Mouse (Mus musculus) mouse trophoblast stem cell (cell line): Measurements from ENCODE around the gene Mllt3.

Experiments
- in situ Hi-C, 2 experiments: fragments of 300-500 bp; cut with MseI, MboI; formaldehyde crosslinking; loops; 2 replicates in 1 of 2; 3 replicates in 1 of 2; pipeline ENCODE4 v1.15.1; 2025

Mllt3 gene

DNA sequence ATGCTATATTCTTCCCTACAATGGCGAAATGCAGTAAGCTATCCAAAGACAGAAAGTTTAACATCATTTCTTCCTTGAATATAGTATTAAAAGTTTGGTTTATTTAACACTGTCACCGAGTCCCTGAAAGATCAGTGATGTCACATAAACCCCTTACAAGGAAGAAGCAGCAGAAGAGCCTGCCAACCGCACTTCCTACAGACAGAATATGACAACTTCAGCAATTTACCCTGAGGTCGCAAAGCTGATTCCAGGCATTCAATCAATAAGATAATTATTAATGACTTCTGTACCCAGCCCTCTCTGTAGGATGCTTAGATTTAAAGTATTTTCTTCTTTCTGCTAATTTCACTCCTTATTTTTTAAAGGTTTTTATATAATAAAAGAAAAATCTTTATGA lies 140.2 kb downstream of the Mllt3 start:
- in situ Hi-C loops = no loop called here

DNA sequence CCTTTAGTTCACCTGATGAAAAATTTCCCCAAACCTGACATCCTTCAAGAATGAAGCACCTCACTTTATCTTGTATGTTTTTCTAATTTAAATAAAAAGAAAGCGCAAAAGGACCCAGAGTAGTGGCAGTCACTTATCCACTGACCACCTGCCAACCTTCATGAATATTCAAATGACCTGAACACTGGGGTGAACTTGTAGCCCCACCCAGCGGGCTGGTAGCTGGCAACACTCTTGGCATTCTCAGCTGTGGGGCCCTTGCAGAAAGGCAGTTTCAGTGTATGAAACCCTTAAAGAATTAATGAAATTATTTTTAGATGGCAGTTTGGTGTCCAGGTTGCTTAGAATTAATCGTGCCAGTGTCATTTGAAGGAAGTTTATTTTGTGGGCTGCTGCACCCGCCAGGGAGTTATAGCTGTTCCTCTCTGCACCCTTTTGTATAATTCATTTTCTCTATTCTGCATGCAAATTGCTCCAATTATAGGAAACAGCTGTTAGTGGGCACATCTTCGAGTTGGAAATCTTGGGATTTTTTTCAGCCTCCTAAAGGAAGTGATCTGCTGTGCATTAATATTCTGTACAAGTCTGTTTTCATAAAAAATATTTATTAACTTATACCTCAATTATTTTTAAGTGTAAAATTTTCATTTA lies 149.8 kb downstream of the Mllt3 start:
- in situ Hi-C loops = no loop called here

DNA sequence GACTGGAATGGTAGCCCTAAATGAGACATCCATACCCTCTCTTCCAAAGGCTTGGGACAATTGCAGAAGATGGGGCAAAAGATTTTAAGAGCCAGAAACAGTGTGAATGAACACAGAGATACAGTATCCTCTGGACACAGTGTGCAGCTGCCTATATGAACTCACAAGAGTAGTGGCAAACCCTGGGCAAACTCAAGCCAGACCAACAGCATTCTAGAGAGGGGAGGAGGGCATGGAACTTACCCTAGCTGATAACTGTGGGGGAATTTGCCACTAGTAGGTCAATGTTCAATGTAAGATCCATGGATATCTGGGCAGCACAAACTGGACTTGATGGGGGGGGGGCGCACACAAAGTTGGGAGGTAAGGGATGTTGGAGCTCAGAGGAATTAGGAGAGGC lies 151.2 kb downstream of the Mllt3 start:
- in situ Hi-C loops = no loop called here

DNA sequence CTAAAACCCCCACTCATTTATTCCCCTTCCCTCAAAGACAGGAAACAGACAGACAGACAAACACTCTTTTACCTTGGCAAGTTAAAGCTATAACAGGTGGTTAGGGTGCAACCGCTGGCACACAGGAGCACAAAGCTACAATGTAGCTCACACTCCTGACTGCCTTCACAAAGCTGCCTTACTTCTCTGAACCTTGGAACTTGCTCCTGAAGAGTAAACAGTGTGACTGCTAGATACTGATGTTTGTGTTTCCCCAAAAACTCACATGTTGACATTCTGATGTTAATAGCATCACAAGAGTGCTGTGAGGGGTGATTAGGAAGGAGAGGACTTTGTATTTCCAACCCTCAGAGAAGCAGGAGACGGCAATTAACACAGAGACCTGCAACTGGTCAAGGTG lies 151.6 kb downstream of the Mllt3 start:
- in situ Hi-C loops = no loop called here

DNA sequence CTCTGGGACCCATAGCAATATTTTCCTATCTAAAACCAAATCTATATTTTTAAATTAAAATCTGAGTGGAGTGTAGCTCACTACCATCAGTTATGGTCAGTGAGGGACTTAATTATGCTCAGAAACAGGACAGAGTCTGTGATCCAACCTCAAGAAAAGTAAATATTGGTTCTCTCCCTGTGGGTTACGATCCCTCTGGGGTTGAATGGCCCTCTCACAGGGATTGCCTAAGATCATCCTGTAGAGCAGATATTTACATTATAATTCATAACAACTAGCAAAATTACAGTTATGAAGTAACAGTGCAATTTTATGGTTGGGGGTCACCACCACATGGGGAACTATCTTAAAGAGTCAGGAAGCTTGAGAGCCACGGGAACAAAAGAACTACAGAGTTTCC lies 152.9 kb downstream of the Mllt3 start:
- in situ Hi-C loops = no loop called here

DNA sequence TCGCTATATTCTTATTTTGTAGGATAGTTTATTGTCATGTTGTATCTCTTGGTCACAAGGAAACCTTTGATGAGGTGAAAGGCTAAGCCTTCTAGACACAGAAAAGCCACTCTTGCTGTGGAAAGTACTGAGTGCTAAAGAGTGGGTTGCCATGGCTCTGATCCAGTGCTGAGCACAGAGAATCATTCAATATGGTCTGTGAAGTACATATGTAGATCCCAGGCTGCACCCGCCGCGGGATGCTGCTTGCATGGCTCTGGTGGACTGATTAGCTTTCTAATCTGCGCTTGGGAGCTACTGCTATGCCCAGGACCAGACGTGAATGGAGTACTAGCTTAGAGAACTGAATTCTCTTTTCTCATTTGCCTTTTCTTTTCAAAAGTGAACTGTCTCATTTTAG lies 154.5 kb downstream of the Mllt3 start:
- in situ Hi-C loops = no loop called here

DNA sequence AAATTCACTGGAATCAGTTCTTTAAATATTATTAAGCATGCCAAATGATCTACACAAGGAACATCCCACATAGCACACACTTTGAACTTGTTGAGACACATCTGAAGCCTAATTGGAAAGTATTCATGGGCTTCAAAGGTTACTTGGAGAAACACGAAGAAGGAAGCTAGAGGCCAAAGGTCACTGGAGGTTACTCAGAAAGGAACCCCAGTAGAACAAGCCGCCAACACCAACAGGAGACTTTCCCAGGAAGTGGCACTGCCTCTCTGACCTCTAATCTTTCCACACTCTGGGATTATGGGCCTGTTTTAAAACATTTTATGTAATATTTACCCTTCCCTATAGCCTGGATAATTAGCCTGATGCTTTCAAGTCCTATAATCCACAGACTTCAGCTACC lies 162.6 kb downstream of the Mllt3 start:
- in situ Hi-C loops = no loop called here

DNA sequence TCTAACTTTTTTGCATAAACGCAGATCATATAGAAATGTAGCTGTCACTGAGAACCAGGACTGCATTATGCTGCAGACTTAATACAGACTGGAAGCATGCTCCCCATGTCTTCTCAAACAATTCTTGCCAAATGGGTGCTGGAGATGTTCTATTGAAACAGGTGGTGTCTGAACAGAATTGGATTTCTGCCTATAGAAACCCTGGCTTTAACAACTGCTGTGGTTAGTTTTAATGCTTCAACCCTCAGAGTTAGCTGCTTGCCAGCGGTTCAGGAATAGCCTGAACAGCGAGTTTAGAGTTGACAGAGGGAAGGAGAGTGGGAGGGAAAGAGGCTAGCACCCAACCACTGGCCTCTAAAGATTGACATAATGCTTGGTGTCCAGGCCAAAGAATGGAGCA lies 166.6 kb downstream of the Mllt3 start:
- in situ Hi-C loops = no loop called here

DNA sequence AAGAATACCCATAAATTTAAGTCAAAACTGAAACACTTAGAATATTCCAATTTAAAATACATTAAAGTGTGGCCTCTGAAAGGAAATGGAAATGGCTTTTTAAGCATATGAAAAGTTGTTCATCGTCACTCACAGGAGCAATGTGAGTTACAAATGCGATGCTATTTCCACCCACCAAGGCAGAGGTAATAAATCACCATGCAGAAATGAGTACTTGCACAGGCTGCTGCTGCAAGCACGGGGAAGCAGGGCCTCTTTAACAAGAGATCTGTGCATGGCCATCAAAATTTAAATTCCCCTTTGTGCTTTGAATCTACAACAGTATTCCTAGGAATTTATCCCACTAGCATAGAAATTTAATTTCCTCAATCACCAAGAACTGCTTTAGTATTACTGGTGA lies 167.3 kb downstream of the Mllt3 start:
- in situ Hi-C loops = no loop called here

DNA sequence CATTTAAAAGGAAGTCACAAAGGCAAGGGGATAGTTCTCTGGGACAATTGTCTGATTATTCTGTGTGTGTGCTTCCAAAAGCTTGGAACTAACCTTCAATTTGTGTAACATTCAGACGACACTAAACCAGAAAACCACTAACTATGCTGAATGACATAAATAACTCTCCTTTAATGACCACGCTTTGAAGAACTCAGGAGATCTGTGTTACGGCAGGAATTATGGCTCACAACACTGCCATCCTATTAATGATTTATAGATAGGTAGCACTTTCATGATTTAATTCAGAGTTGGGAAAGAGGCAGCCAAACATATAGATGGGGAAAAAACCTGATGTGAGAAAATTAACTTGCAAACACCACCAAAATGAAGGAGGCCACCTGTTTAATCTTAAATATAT lies 168.1 kb downstream of the Mllt3 start:
- in situ Hi-C loops = no loop called here

DNA sequence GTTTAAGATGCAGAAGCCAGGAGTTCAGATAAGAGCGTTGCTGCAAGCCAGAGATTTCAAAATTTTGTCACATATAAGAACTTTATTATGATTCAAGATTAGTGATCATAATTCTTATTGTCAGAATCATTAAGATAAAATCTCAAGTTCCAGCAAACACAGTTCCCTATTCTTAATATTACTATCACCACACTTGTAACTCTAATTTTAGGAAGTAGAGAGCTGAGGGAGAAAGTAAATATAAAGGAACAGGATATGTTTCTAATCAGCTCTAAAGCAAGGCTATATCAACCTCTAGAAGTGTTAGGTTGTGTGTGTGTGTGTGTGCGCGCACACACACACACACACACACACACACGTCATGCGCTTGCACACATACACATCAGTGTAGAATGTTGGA lies 170.0 kb downstream of the Mllt3 start:
- in situ Hi-C loops = no loop called here

DNA sequence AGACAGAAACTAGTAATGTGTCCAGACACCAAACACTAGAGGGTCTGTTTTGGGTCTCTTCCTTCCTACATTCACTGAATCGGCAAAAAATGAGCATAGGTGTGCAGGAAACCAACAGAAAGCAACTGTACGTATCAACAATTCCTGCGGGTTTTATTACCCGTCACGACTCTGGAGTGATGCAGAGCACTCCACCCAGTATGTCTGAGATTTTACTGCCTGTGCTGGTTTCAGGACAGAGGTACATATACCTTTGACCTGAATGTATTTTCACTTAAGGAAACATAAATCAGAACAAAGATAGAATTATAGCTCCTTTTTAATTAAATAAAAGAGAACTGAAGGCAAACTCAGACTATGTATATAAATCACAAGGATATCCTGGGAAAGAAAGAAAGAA lies 172.4 kb downstream of the Mllt3 start:
- in situ Hi-C loops = no loop called here

DNA sequence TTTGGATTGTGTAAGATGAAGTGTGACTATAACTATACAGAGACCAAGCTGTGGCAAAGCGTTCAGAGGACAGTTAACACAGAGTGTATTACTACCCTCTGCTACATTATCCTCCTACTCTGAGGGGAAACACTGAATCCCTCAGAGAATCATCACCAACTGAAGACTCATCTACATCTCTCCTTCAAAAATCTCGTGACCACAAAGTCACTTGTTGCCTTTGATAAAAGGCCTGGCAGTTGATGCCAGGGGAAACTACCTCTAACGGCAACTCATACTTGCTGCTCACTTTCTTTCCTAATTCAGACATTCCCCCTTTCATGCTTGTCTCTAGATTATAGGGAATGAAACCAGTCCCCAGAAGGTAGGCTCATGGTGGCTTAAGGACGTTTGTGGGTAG lies 174.0 kb downstream of the Mllt3 start:
- in situ Hi-C loops = no loop called here

DNA sequence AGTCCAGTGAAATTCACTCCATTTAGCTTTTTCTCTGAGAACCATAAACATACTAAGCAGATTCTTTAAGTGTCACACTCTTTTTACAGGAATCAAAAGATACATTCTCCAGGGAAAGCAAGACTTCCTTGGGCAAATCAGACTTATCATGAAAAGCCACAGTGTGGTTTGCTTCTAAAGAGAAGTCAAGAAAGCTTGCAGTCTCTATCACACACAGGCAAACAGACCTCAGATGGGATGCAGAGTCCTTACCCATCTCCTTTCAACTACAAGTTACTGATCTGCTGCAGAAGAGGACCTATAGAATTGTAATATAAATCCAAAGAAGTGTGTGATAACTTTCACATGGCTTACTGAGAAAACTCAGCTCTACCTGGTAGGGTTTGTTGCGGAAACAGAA lies 175.2 kb downstream of the Mllt3 start:
- in situ Hi-C loops = no loop called here

DNA sequence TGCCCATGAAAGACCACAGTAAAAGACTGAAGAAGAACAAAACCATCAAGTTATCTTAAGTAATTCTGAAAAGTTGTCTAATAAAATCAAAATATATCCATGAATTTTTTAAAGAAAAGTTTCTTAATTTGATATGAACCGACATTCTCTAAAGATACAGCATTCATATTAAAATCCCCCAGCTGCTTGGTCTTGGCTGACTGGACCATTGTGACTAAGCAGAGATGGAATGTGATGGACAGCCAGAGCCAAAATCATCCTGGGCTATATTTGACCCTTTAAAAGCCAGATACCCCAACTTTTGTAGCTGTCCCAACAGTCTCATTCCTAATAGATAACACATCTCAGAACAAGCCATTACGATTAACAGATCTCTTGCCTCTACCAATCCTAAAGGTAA lies 180.7 kb downstream of the Mllt3 start:
- in situ Hi-C loops = no loop called here

DNA sequence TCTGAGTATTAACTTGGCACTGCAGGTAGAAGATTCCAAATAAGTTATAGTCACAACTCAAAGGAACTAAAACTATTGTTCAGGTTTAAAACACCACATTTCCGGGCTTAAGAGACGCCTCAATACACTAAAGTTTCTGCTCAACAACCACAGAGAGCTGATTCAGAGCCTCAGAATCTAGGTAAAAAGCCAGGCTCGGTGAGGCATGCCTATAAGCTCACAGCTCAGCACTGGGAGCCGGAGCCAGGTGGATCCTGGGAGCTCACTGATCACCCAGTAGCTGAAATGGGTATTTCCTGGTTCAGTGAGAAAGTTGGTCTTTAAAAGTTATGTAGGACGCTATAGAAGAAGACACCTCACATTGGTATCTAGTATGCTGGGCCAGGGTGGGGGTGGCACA lies 183.1 kb downstream of the Mllt3 start:
- in situ Hi-C loops = no loop called here

DNA sequence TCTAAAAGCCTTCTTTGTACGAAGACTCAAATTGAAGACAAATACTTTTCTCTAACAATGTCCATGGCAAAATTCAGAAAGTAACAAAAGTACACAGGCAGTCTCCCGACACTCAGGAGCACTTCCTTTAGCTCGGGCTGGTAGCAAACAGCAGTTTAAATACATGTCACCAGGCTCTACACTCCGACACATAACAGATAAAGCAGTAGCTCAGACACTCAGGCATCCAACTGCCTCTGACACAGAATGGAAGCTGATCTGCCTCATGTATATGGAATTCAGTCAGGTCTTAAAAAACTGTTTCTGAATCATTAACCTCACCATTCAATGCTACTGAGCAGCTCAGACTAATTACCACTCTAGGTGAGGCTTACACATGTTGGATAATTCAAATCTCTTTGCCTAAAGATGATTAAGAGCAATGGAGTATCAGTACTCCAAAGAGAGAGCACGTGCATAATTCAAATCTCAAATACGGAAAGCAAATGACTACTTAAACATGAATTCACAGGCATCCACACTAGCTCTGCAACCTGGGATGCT lies 188.4 kb downstream of the Mllt3 start:
- in situ Hi-C loops = no loop called here

DNA sequence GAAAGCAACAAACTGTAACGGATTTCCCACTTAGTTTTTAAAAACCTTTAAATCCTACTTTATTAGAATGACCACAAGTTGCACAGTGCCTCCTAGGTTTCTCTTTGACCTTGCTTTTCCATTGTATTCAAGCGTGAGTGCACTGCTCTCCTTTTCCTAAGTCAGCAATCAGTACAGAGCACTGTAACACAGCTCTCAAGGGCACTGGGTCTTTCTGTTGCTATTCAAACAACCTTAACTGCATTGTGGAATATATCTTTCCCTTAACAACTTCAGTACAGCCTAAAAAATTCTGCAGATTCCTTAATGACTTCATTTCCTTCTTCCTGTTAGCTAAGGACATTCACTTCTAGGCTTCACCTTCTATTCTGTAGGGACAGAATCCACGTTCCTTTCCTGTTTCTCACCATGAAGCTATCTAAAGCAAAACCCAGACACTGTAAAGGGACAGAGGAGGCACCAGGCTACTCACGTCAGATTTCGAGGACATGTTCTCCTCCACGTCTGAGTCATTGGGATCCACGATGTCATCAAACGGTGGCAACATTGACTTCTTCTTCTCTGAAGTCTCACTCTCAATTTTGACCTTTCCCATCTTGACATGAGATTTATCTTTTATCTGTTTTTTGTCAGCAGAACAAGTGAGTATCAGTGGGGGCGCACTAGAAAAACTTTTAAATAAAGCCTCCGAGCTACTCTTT lies 192.8 kb downstream of the Mllt3 start:
- in situ Hi-C loops = no loop called here

DNA sequence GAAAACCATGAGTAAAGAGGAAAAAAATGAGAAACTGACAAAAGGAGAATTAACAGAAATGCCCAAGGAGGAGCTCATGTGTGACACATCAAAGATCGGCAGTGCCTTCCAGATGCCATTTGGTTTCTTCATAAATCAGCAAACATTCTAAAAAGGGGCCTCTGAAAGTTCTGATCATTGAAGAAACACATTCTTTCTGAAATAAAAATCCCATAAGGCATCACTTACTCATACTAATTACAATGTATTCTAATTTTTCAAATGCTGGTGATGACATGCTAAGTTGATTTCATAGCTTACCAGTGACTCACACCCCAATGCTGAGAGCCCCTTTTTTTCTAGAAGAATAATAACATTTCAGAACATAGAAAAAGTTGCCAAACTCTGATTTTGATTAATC lies 194.4 kb downstream of the Mllt3 start:
- in situ Hi-C loops = no loop called here

DNA sequence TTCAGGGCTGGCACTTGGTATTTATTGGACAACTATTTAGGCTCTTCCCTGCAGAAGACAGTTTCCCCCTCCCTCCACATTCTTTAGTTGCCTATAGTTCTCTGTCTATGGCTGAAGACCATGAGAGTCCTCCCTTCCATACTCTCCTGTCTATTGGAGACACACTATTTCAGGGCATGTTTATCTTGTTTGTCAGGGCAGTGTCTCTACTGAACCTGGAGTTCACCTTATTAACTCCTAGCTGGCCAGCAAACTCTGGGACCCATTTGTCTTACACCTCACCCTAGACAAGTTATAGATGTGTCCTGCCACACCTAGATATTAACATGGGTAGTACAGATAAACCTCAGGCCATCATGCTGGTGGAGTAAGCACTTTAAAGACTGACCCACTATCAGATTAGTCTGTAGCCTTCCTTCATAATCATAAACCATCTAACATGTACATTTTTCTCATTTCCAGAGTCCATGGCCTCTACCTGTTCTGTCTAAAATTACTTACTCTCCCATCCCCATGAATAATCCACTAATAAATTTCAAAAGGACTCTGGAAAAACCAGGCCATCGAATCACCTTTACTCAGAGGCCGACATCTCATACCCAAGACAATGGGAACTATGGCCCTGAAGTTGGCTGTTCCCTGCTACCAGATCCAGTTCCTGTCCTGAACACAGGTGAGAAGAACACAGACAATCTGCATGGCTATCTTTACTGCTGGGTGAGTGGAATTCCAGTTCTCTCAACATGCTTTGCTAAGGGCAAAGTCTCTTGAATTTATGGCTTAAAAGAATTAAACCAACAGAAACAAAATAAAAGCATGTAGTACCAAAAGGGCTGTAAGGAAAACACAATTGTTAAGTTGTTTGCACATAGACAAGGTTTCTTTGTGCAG lies 195.4 kb downstream of the Mllt3 start:
- in situ Hi-C loops = no loop called here

DNA sequence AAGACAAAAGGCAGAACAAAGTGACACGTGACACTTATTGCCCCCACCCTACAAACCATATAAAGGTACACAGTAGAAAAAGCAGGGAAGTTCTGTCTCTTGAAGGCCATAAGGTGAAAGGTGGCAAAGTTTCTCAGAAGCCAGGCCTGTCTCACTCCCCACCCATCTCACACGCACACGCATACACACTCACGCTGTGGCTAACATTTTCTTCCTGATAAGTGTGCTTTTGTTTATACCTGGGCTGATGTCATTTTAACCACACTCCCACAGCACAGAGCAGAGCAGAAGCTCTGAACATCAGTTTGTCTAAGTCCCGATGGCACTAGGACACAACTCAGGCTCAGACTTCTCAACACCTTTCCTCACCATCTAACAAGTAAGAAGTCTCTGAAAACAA lies 196.9 kb downstream of the Mllt3 start:
- in situ Hi-C loops = no loop called here

DNA sequence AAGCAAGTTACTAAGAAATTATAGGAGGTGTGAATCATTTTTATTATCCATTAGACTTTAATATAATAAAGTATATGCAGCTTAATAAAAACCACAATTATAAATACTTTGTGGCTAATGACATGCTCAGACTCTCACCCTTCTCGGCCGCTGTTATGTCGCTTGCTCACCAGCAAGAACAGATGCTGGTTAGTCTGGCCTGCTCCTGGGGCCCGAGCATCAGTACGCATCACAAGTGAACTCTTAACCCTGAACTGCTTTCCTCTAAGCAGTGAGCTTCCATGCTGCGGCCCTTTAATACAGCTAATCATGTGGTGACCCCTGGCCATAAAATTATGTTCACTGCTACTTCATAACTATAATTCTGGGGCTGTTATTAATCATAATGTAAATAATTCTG lies 198.0 kb downstream of the Mllt3 start:
- in situ Hi-C loops = no loop called here

DNA sequence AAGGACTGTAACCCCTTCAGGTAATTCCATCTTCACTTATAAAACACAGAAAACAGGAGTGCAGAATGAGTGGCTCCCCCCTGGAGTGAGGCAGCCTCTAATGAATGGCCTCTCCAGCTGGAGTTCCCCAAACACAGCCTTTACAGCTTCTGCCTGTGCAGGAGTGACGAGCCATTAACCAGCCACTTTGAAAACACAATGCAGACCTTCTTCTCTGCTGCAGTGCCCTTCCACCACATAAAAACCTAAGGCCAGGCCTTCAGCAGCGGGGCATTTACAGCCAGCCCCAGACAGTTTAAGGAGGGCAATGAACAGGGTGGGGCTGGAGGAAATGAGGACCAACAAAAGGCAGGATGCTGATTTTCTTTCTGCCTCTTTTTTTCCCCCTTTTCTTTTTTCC lies 198.9 kb downstream of the Mllt3 start:
- in situ Hi-C loops = no loop called here
